Mouse (Mus musculus) thymus, adult 2 months (tissue): ENCODE results near the gene Kif1c.

Source experiments
- CTCF ChIP-seq: fragments of 200-500 bp; IDR thresholded peaks from 2 replicates; pipeline ENCODE4 v1.5.1; 2012; ENCODE audit warnings: mild to moderate bottlenecking, control low read depth, low read length, moderate library complexity, borderline replicate concordance; ENCODE audit not compliant: control insufficient read depth, poor library complexity, insufficient read depth; ENCODE audit errors: extremely low read depth
- POLR2A ChIP-seq: fragments of 200-500 bp; IDR thresholded peaks from 2 replicates; pipeline ENCODE4 v1.6.1; 2012; ENCODE audit warnings: mild to moderate bottlenecking, low read length, control low read depth, moderate library complexity; ENCODE audit not compliant: control insufficient read depth, poor library complexity, insufficient read depth; ENCODE audit errors: extremely low read depth

GRCm38 (mm10) chr11:70671333-70672047 lies 28.9 kb upstream of the Kif1c start:
- TF ChIP-seq CTCF (no peak), POLR2A (no peak)
